Mouse (Mus musculus) spleen, adult 2 months (tissue): Measurements from ENCODE around the gene Rgs14. TPM values are rescaled to one million over a fixed set of nuclear protein-coding genes. Genes with fewer than 3 reads are reported as not detected.

Experiments used
- DNase-seq, 2 experiments: peaks; one replicate each; pipeline versions ENCODE4 v3.0.0 to v3.0.0-alpha.2; 2012 to 2021; ENCODE audit warnings: low spot score in 2 of 2, low read depth in 1 of 2
- H3K27ac ChIP-seq: fragments of 200-500 bp; 2 replicates; pipeline ENCODE4 v1.5.1; 2012; ENCODE audit warnings: low read length, inconsistent platforms; ENCODE audit not compliant: insufficient read depth
- H3K27me3 ChIP-seq: fragments of 200-500 bp; 2 replicates; pipeline ENCODE4 v1.6.1; 2012; ENCODE audit warnings: mild to moderate bottlenecking, moderate library complexity, low read length, inconsistent platforms; ENCODE audit not compliant: control insufficient read depth, insufficient read depth
- H3K36me3 ChIP-seq: fragments of 200-500 bp; 2 replicates; pipeline ENCODE4 v1.6.1; 2012; ENCODE audit warnings: mild to moderate bottlenecking, low read length, inconsistent platforms; ENCODE audit not compliant: control insufficient read depth, insufficient read depth
- H3K4me1 ChIP-seq: fragments of 200-500 bp; 2 replicates; pipeline ENCODE4 v1.6.1; 2011; ENCODE audit warnings: inconsistent platforms; ENCODE audit not compliant: control insufficient read depth, insufficient read depth, insufficient read length
- H3K4me3 ChIP-seq: fragments of 200-500 bp; 2 replicates; pipeline ENCODE4 v1.5.1; 2011; ENCODE audit warnings: mild to moderate bottlenecking, inconsistent platforms; ENCODE audit not compliant: insufficient read depth, insufficient read length; ENCODE audit errors: extremely low read depth
- CTCF ChIP-seq: fragments of 200-500 bp; IDR thresholded peaks from 2 replicates; pipeline ENCODE4 v1.5.1; 2011; ENCODE audit warnings: mild to moderate bottlenecking, inconsistent platforms; ENCODE audit not compliant: insufficient read depth, insufficient read length, insufficient replicate concordance; ENCODE audit errors: extremely low read depth
- POLR2A ChIP-seq: fragments of 200-500 bp; IDR thresholded peaks from 2 replicates; pipeline ENCODE4 v1.6.1; 2011; ENCODE audit warnings: low read depth, low read length, inconsistent platforms
- WGBS: fragments of 180-500 bp; shearing (Covaris S2); methylation state at CpG from one replicate; pipeline ENCODE4 v1.1.7; 2018; 5-methylcytosine and 5-hydroxymethylcytosine counted together
- polyA plus RNA-seq: library from polyadenylated mRNA; depleted of rRNA; stranded (reverse); fragments of >200 nt; gene quantifications from 2 replicates; pipeline ENCODE4 v1.2.3, GENCODE M21; 2012

Gene Rgs14
- polyA plus RNA-seq, 1 experiment: 54.7 TPM

- Histone ChIP-seq H3K4me1 (peaks cover 7% of the 10 kb centered on the region; the same call in 1 of the 2 replicates), H3K4me3 (no peak overlapping the region), H3K27ac (no peak overlapping the region), H3K36me3 (no peaks in the 10 kb centered on the region), H3K27me3 (no peaks in the 10 kb centered on the region)
- WGBS: 26% methylated on average over 12 of the region's 12 CpGs
- no peak for DNase-seq
- no peak for TF ChIP-seq CTCF
- no peak for TF ChIP-seq POLR2A
These were observed 43.8 kb downstream of the Rgs14 start for GRCm38 (mm10) chr13:55413333-55413732.

- Histone ChIP-seq H3K4me3 (no peak within 1 kb of the TSS), H3K27me3 (no peaks in the 10 kb centered on the region), H3K4me1 (peaks cover 9% of the 10 kb centered on the region), H3K36me3 (no peaks in the 10 kb centered on the region), H3K27ac (no peak within 1 kb of the TSS)
- TF ChIP-seq POLR2A: no peak
- TF ChIP-seq CTCF: no peak
- 48% methylated on average over 41 of the region's 41 CpGs for WGBS
- DNase-seq: no peak
These were observed 45.3 kb downstream of the Rgs14 start, which contains the start of gene Pfn3 for GRCm38 (mm10) chr13:55414743-55415380. TSS of gene Pfn3 (minus strand) at chr13:55415232.

- DNase-seq: peak; percentile 71 to 92
- Histone ChIP-seq H3K36me3 (no peaks in the 10 kb centered on the region), H3K27ac (no peak overlapping the region), H3K27me3 (peaks cover 7% of the 10 kb centered on the region; the same call in 1 of the 2 replicates), H3K4me1 (peaks cover 21% of the 10 kb centered on the region), H3K4me3 (no peak overlapping the region)
- no peak for TF ChIP-seq POLR2A
- peak; percentile 92 for TF ChIP-seq CTCF
- WGBS: 3% methylated on average over 12 of the region's 12 CpGs
These were observed 48.5 kb downstream of the Rgs14 start for GRCm38 (mm10) chr13:55418004-55418403.

GRCm38 (mm10) chr13:55419142-55419541 is 49.6 kb downstream of the Rgs14 start:
- H3K27ac ChIP-seq: no peak overlapping the region
- H3K4me3 ChIP-seq: no peak overlapping the region
- TF ChIP-seq POLR2A (no peak), CTCF (no peak)
- no peaks in the 10 kb centered on the region for H3K36me3 ChIP-seq
- H3K27me3 ChIP-seq: peaks cover 7% of the 10 kb centered on the region; the same call in 1 of the 2 replicates
- no peak for DNase-seq
- H3K4me1 ChIP-seq: peaks cover 21% of the 10 kb centered on the region
- 66% methylated on average over 5 of the region's 5 CpGs for WGBS

- Histone ChIP-seq H3K36me3 (no peaks in the 10 kb centered on the region), H3K27me3 (peaks cover 7% of the 10 kb centered on the region; the same call in 1 of the 2 replicates), H3K4me3 (no peak overlapping the region), H3K27ac (no peak overlapping the region), H3K4me1 (peaks cover 21% of the 10 kb centered on the region)
- 25% methylated on average over 51 of the region's 51 CpGs for WGBS
- DNase-seq: no peak
- TF ChIP-seq CTCF: 0 out of 2 replicates have a peak, but pooled peaks have one; percentile 2
- TF ChIP-seq POLR2A: no peak
These were observed 50.7 kb downstream of the Rgs14 start for GRCm38 (mm10) chr13:55420018-55420932.

GRCm38 (mm10) chr13:55420933-55421800 is 51.6 kb downstream of the Rgs14 start:
- TF ChIP-seq POLR2A (no peak), CTCF (peak; percentile 92; the same call in 1 of the 2 replicates)
- DNase-seq: peak; percentile 53 to 78
- 10% methylated on average over 35 of the region's 35 CpGs for WGBS
- H3K36me3 ChIP-seq: no peaks in the 10 kb centered on the region
- H3K4me3 ChIP-seq: peak overlapping the region; percentile 20; the same call in 1 of the 2 replicates
- H3K4me1 ChIP-seq: peaks cover 21% of the 10 kb centered on the region
- H3K27me3 ChIP-seq: peaks cover 7% of the 10 kb centered on the region; the same call in 1 of the 2 replicates
- H3K27ac ChIP-seq: no peak overlapping the region
